Mouse (Mus musculus) Patski (cell line): ENCODE measurements around the gene Cth. TPM values are rescaled to one million over a fixed set of nuclear protein-coding genes. Genes with fewer than 3 reads are reported as not detected.
A peak's percentile ranks its signal among the peaks of the same experiment; 100 is the strongest.

Experiments
- ATAC-seq: fragments of 100-300 bp; one replicate; pipeline ENCODE4 v1.8.0; 2021
- CTCF ChIA-PET: fragments of 350-600 bp; sonication (Branson Sonifier 250); formaldehyde crosslinking; loops from one replicate; lab custom pipeline; 2022; ENCODE audit warnings: inconsistent platforms; lab: Charles Lee
- POLR2A ChIA-PET: fragments of 350-600 bp; sonication (Branson Sonifier 250); formaldehyde crosslinking; loops from one replicate; lab custom pipeline; 2022; ENCODE audit warnings: antibody characterized with exemption, inconsistent platforms; lab: Charles Lee
- DNase-seq: peaks from one replicate; pipeline ENCODE4 v3.0.0-alpha.2; 2011; ENCODE audit warnings: low read depth, low spot score
- H3K27me3 ChIP-seq: fragments of 371-371 bp; one replicate; pipeline ENCODE4 v1.5.1; 2021
- CTCF ChIP-seq: fragments of 100-300 bp; IDR thresholded peaks from one replicate; pipeline ENCODE4 v1.5.1; 2021
- in situ Hi-C: fragments of 300-500 bp; cut with MboI; formaldehyde crosslinking; loops from 3 replicates; pipeline ENCODE4 v1.11.1; 2018; ENCODE audit warnings: low pct_unique_long_range_greater_than_20kb, mixed read lengths
- polyA plus RNA-seq: library from polyadenylated mRNA; unstranded; gene quantifications from one replicate; pipeline ENCODE4 v1.2.3, GENCODE M21; 2021

Gene Cth
- polyA plus RNA-seq, 1 experiment from 2014 or later = 23.5 TPM

DNA sequence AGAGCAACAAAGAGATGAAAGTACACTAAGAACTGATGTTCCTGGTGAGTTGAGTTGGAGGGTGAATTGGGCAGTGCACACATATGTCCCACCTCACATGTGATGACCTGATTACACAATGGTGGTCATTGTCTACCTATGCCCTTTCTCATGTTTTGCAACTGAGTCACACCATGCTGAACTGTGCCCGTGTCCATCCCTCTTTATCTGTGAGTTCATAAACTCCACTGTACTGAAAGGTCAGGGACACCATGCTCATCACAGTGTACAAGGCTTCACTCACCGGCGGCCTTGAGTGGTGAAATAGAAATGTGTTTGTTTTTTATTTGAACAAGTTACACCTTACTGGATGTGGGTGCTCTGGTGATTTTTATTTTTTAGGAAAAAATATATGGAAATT is 42.9 kb downstream of the Cth start:
- ChIA-PET POLR2A (no interaction called here), CTCF (no interaction called here)
- ATAC-seq = no peak
- TF ChIP-seq CTCF = no peak
- no peak for DNase-seq
- in situ Hi-C loops = no loop called here
- no peaks in the 10 kb centered on the region for H3K27me3 ChIP-seq

DNA sequence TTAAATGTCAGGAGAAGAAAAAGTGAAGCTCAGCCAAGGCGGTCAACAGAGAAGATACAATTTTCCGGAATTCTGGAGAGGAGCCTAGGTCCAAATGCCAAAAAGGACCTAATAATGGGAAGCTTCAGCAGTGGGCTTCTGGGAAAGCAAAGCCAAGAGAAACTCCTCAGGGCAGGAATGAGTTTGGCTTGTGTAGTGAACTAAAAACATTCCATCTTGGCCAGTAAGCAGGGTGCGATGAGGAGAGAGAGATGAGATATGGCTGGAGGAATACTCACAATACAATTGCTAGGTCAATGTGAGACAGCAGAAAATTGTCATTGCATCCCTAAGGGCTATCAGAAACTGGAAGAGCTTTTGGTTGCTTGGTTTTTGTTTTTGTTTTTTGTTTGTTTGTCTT is 43.9 kb downstream of the Cth start:
- no peak for TF ChIP-seq CTCF
- H3K27me3 ChIP-seq = no peaks in the 10 kb centered on the region
- no peak for ATAC-seq
- no peak for DNase-seq
- CTCF ChIA-PET = interaction anchor here (0.7 to 2.5 kb wide), 4 partner anchors 28 to 315 kb away, joined by 3 to 11 read pairs (median 3); no protein-coding TSS in a partner anchor
- in situ Hi-C loops = no loop called here
- POLR2A ChIA-PET = interaction anchor here (0.5 kb wide), 1 partner anchor 612 kb away, joined by 3 read pairs; no protein-coding TSS in a partner anchor

DNA sequence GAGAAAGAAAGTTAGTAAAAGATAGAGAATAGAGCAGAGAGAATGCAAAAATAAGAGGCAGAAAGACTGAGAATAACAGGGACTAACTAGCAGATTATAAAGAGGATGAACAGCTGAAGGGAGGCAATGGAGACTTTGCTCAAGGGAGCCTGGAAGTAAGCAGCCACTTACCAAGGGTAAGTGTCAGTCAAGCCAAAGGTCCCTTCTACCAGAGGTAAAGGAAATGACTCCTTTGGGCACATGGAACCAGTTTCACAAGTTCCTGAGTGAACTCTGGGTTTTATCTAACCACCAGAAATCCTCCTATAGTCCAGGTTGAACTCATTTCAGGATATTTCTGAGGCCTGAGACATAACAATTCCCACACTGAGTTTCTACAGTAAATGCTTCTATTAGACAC is 47.0 kb downstream of the Cth start:
- H3K27me3 ChIP-seq = no peaks in the 10 kb centered on the region
- ChIA-PET CTCF (interaction anchor here (1.0 to 1.7 kb wide), 7 partner anchors 45 to 200 kb away, joined by 3 to 15 read pairs (median 4); partner anchors contain the start of gene Ankrd13c), POLR2A (no interaction called here)
- in situ Hi-C loops = loop anchor here (5.0 to 10.0 kb wide), 4 partner anchors 124 to 1667 kb away; partner anchors contain the start of gene Ptger3
- DNase-seq (no peak), ATAC-seq (no peak)
- no peak for TF ChIP-seq CTCF

DNA sequence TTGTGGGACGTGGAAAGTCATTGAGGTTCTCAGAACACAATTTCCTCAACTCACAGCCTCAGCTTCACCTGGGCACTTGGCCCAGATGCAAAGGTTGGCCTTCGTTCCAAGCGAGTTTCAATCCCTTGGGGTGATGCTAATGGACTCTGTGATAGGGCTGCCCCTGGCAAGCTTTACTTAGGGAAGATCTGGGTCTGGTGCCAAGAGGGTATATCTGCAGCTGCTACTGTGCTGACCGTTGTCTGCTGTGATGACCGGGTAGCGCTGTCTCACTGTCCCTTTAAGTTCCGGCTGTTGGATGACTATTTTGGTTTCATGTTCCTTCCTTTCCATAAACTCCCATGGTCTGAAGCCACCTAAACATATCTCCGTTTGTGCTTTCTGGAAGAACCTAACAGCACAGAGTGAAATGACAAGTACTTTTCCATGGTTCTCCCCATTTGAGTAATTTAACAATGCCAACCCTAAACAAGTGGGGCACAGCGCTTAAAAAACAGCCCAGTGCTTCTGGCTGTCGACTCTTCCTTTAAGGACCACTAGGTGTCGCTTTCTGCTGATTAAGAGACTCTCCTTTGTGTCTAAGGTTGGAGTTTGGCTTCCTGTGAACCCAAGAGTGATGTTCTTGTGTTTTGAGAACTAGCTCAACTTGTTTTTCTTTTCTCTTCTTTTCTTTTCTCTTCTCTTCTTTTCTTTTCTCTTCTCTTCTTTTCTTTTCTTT is 48.3 kb downstream of the Cth start:
- ChIA-PET CTCF (interaction anchor here (0.7 to 1.9 kb wide), 22 partner anchors 9 to 319 kb away, joined by 3 to 15 read pairs (median 4); partner anchors contain the start of gene Ankrd13c), POLR2A (no interaction called here)
- no peaks in the 10 kb centered on the region for H3K27me3 ChIP-seq
- TF ChIP-seq CTCF = peak; percentile 96
- in situ Hi-C loops = loop anchor here (5.0 to 10.0 kb wide), 4 partner anchors 126 to 1668 kb away; partner anchors contain the start of gene Ptger3
- peak; percentile 95 for ATAC-seq
- no peak for DNase-seq

DNA sequence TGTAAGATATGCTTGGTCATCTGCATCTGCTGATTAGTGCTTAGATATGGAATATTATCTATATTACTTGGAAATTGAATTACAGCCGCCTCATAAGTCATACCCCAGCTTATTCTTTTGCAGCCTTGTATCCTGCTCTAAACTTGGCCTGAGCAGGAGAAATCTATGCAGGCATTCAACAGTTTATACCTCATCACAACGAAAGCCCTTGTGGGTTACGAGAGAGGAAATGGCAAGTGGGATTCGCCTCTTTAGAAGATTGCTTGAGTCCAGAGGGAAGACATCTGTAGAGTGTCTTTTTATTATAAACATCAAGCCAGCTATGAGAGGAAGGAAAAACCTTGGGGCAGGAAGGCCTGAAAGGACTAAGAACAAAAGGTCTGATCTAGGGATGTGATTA is 52.0 kb downstream of the Cth start:
- POLR2A ChIA-PET = interaction anchor here (0.5 kb wide), 1 partner anchor 73 kb away, joined by 3 read pairs; no protein-coding TSS in a partner anchor
- TF ChIP-seq CTCF = no peak
- no peaks in the 10 kb centered on the region for H3K27me3 ChIP-seq
- no peak for ATAC-seq
- in situ Hi-C loops = loop anchor here (10.0 kb wide), 2 partner anchors 308 to 1672 kb away; partner anchors contain the start of gene Ptger3
- CTCF ChIA-PET = interaction anchor here (1.0 kb wide), 1 partner anchor 43 kb away, joined by 3 read pairs; no protein-coding TSS in a partner anchor
- DNase-seq = no peak

DNA sequence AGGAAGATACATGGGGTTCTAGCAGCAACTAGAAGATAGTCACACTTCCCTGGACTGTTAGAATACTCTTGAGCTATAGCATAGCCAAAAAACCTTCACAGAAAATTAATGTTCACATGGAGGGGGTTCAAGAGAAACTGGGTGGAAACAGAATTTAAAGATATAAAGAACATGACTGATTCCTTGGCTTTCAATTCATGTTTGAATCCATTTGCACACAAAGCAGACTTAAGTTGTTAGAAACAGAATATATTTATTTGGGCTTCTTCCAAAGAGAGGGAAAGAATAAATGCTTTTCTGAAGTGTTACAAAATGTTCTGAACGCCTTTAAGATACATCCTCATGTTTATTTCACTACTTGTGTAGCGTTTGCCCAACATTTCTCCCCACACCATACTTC is 57.0 kb downstream of the Cth start:
- in situ Hi-C loops = no loop called here
- CTCF ChIA-PET = interaction anchor here (0.8 kb wide), 1 partner anchor 46 kb away, joined by 3 read pairs; no protein-coding TSS in a partner anchor
- no peak for ATAC-seq

DNA sequence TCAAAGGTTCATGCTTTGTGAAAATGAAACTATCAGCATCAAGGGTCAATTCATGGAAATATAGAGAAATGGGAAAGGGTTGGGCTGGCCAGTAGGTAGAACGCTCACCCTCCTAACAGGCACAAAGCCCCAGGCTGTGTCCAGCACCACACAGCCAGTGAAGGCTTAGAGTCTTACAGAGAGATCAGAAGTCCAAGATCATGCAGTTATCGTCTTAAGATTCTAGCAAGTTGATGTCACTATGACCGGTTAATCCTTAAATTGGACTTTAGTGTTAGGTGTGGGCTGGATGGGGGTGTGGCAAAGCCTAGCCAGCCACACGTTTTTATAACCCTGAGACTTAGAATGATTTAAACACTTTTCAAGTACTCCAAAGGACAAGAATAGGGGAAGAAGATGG is 58.6 kb downstream of the Cth start:
- DNase-seq (no peak), ATAC-seq (no peak)
- H3K27me3 ChIP-seq = no peaks in the 10 kb centered on the region
- TF ChIP-seq CTCF = no peak
- ChIA-PET POLR2A (interaction anchor here (0.6 kb wide), 1 partner anchor 1637 kb away, joined by 4 read pairs; no protein-coding TSS in a partner anchor), CTCF (interaction anchor here (1.1 to 1.2 kb wide), 2 partner anchors 14 to 125 kb away, joined by 3 to 4 read pairs; no protein-coding TSS in a partner anchor)
- in situ Hi-C loops = no loop called here

More for the DNA sequence above, 57.0 kb downstream of the Cth start:
- DNase-seq = no peak
- POLR2A ChIA-PET = no interaction called here
- TF ChIP-seq CTCF = no peak
- no peaks in the 10 kb centered on the region for H3K27me3 ChIP-seq

DNA sequence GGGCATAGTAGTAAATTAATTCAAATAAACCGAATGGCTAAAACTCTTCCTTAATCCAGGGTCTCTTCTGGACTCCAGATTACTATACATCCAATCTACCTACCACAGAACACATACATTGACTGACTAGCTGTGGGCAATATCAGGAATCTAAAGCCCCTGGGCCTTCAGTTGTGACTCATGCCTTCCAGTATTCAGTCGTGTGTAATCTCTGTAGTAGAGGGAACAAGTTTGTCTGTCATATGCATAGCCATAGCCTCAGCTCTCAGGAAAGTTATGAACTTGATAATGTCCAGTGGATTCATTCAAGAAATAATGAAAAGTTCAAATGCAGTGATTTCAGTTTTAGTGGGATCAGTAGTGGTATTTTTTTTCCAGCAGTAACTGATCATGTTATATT is 59.0 kb downstream of the Cth start:
- ChIA-PET POLR2A (no interaction called here), CTCF (interaction anchor here (1.1 to 1.2 kb wide), 2 partner anchors 12 to 14 kb away, joined by 3 to 4 read pairs; no protein-coding TSS in a partner anchor)
- no peaks in the 10 kb centered on the region for H3K27me3 ChIP-seq
- DNase-seq (no peak), ATAC-seq (peak; percentile 27)
- no peak for TF ChIP-seq CTCF
- in situ Hi-C loops = no loop called here

DNA sequence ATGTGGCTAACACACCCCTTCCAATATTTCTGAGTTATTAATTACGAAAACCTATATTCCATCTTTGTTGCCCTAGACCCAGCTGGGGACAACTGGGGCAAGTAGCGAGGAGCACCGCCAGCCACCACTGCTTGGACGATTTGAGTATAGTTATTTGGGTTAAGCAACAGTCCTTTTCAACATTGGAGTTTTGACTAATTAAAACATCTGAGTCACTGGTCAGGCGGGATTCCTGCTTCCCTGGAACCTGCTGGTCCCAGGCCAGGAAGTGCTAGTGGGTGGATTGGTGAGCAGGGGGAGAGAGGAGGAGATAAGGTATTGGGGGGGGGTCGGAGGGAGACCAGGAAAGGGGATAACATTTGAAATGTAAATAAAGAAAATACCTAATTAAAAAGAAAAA is 59.4 kb downstream of the Cth start:
- ChIA-PET CTCF (interaction anchor here (1.1 to 1.2 kb wide), 2 partner anchors 12 to 13 kb away, joined by 3 to 4 read pairs; no protein-coding TSS in a partner anchor), POLR2A (no interaction called here)
- H3K27me3 ChIP-seq = no peaks in the 10 kb centered on the region
- DNase-seq (peak; percentile 19), ATAC-seq (peak; percentile 63)
- TF ChIP-seq CTCF = no peak
- in situ Hi-C loops = no loop called here

DNA sequence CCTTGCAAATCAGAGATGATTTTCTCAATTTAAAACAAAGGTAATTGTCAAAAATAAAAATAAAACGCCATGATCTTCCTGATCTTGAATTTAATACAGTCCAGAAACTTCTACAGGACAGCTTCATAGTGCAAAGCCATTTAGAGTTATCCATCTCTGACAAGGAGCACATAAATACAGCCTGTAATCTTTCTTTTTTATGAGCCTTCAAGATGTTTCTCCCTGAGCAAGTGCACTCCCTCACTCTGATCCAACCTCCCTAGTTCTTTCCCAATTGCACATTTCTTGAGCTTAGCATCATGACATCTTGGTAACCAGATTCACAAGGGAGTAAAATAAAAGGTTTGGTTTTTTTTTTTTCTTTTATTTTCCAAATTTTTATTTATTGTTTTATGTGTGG is 72.1 kb downstream of the Cth start:
- TF ChIP-seq CTCF = no peak
- POLR2A ChIA-PET = no interaction called here
- ATAC-seq = no peak
- DNase-seq = no peak
- in situ Hi-C loops = no loop called here
- peaks cover 4% of the 10 kb centered on the region for H3K27me3 ChIP-seq
- CTCF ChIA-PET = interaction anchor here (0.9 to 1.5 kb wide), 4 partner anchors 12 to 157 kb away, joined by 3 to 4 read pairs (median 3); no protein-coding TSS in a partner anchor
